Mouse (Mus musculus) liver, embryonic 12.5 days (tissue): ENCODE results near the gene Pm20d1. TPM values are rescaled to one million over a fixed set of nuclear protein-coding genes. Genes with fewer than 3 reads are reported as not detected.

Experiments
- ATAC-seq: fragments of 200-750 bp; cut with Nextera tagmentation; 2 replicates; pipeline ENCODE4 v1.8.0; 2017; ENCODE audit warnings: moderate number of reproducible peaks, mild to moderate bottlenecking, moderate library complexity
- H3K27ac ChIP-seq: fragments of 300-500 bp; sonication (generic); 2 replicates; pipeline ENCODE4 v1.5.1; 2016; ENCODE audit warnings: mild to moderate bottlenecking
- H3K27me3 ChIP-seq: fragments of 300-500 bp; sonication (generic); replicated peaks from 2 replicates; pipeline ENCODE4 v1.6.1; 2016; ENCODE audit warnings: mild to moderate bottlenecking, moderate library complexity
- H3K36me3 ChIP-seq: fragments of 300-500 bp; sonication (generic); 2 replicates; pipeline ENCODE4 v1.6.1; 2016; ENCODE audit warnings: mild to moderate bottlenecking, moderate library complexity
- H3K4me1 ChIP-seq: fragments of 300-500 bp; sonication (generic); 2 replicates; pipeline ENCODE4 v1.6.1; 2016
- H3K4me2 ChIP-seq: fragments of 300-500 bp; sonication (generic); 2 replicates; pipeline ENCODE4 v1.6.1; 2016; ENCODE audit warnings: mild to moderate bottlenecking, moderate library complexity
- H3K4me3 ChIP-seq: fragments of 300-500 bp; sonication (generic); 2 replicates; pipeline ENCODE4 v1.5.1; 2016; ENCODE audit warnings: mild to moderate bottlenecking, moderate library complexity
- H3K9ac ChIP-seq: fragments of 300-500 bp; sonication (generic); 2 replicates; pipeline ENCODE4 v1.6.1; 2016; ENCODE audit warnings: mild to moderate bottlenecking, moderate library complexity
- H3K9me3 ChIP-seq: fragments of 300-500 bp; sonication (generic); replicated peaks from 2 replicates; pipeline ENCODE4 v1.6.1; 2016; ENCODE audit warnings: mild to moderate bottlenecking, moderate library complexity
- WGBS: fragments of 180-500 bp; shearing (Covaris S2); methylation state at CpG from one replicate; pipeline ENCODE4 v1.1.7; 2016; ENCODE audit not compliant: insufficient replicate concordance; 5-methylcytosine and 5-hydroxymethylcytosine counted together
- polyA plus RNA-seq: library from polyadenylated mRNA; unstranded; fragments of >200 nt; fragmentation: Nextera tagmentation; extraction: Ambion mirVana; gene quantifications from 2 replicates; pipeline ENCODE4 v1.2.1, GENCODE M21; 2016

Pm20d1 gene
- polyA plus RNA-seq, 1 experiment from 2014 or later, result 2.8 TPM

GRCm38 (mm10) chr1:131760428-131760820 is 36.8 kb upstream of the Pm20d1 start:
- Histone ChIP-seq H3K4me1 (no peaks in the 10 kb centered on the region), H3K36me3 (no peaks in the 10 kb centered on the region), H3K9me3 (no peaks in the 10 kb centered on the region), H3K9ac (no peak overlapping the region), H3K27me3 (0 out of 2 replicates have a peak, but pooled peaks cover 12% of the 10 kb centered on the region), H3K4me2 (no peak overlapping the region), H3K27ac (no peak overlapping the region), H3K4me3 (no peak overlapping the region)
- WGBS, result 78% methylated on average over 3 of the region's 3 CpGs
- no peak for ATAC-seq

- Histone ChIP-seq H3K36me3 (no peaks in the 10 kb centered on the region), H3K27me3 (0 out of 2 replicates have a peak, but pooled peaks cover 8% of the 10 kb centered on the region), H3K27ac (no peak overlapping the region), H3K4me1 (no peaks in the 10 kb centered on the region), H3K4me2 (no peak overlapping the region), H3K9ac (no peak overlapping the region), H3K9me3 (no peaks in the 10 kb centered on the region), H3K4me3 (no peak overlapping the region)
- ATAC-seq, result no peak
- WGBS, result 58% methylated on average over 13 of the region's 13 CpGs
Measured at GRCm38 (mm10) chr1:131761079-131761831, 35.9 kb upstream of the Pm20d1 start.

- H3K4me2 ChIP-seq, result no peak overlapping the region
- no peak for ATAC-seq
- H3K9ac ChIP-seq, result no peak overlapping the region
- H3K36me3 ChIP-seq, result no peaks in the 10 kb centered on the region
- WGBS, result 36% methylated on average over 9 of the region's 9 CpGs
- H3K4me1 ChIP-seq, result no peaks in the 10 kb centered on the region
- H3K9me3 ChIP-seq, result no peaks in the 10 kb centered on the region
- no peak overlapping the region for H3K27ac ChIP-seq
- no peak overlapping the region for H3K4me3 ChIP-seq
- 0 out of 2 replicates have a peak, but pooled peaks cover 4% of the 10 kb centered on the region for H3K27me3 ChIP-seq
Measured at GRCm38 (mm10) chr1:131763683-131764082, 33.5 kb upstream of the Pm20d1 start.

- no peak for ATAC-seq
- no peak overlapping the region for H3K4me3 ChIP-seq
- no peak overlapping the region for H3K4me2 ChIP-seq
- no peaks in the 10 kb centered on the region for H3K4me1 ChIP-seq
- WGBS, result 42% methylated on average over 8 of the region's 8 CpGs
- 0 out of 2 replicates have a peak, but pooled peaks cover 4% of the 10 kb centered on the region for H3K27me3 ChIP-seq
- H3K36me3 ChIP-seq, result no peaks in the 10 kb centered on the region
- H3K9me3 ChIP-seq, result no peaks in the 10 kb centered on the region
- no peak overlapping the region for H3K27ac ChIP-seq
- no peak overlapping the region for H3K9ac ChIP-seq
Measured at GRCm38 (mm10) chr1:131764581-131765338, 32.4 kb upstream of the Pm20d1 start.

- 9% methylated on average over 11 of the region's 11 CpGs for WGBS
Measured at GRCm38 (mm10) chr1:131765357-131766001, 31.7 kb upstream of the Pm20d1 start.

GRCm38 (mm10) chr1:131769296-131769695 is 27.9 kb upstream of the Pm20d1 start:
- Histone ChIP-seq H3K9ac (no peak overlapping the region), H3K4me3 (no peak overlapping the region), H3K27me3 (0 out of 2 replicates have a peak, but pooled peaks cover 4% of the 10 kb centered on the region), H3K27ac (no peak overlapping the region), H3K4me2 (no peak overlapping the region), H3K9me3 (no peaks in the 10 kb centered on the region), H3K36me3 (no peaks in the 10 kb centered on the region), H3K4me1 (no peaks in the 10 kb centered on the region)
- no peak for ATAC-seq
- 41% methylated on average over 3 of the region's 3 CpGs for WGBS

More at GRCm38 (mm10) chr1:131765357-131766001, 31.7 kb upstream of the Pm20d1 start:
- Histone ChIP-seq H3K4me3 (no peak overlapping the region), H3K9me3 (no peaks in the 10 kb centered on the region), H3K27ac (no peak overlapping the region), H3K4me1 (no peaks in the 10 kb centered on the region), H3K9ac (no peak overlapping the region), H3K27me3 (0 out of 2 replicates have a peak, but pooled peaks cover 4% of the 10 kb centered on the region), H3K4me2 (no peak overlapping the region), H3K36me3 (no peaks in the 10 kb centered on the region)
- no peak for ATAC-seq

- Histone ChIP-seq H3K9ac (no peak overlapping the region), H3K36me3 (no peaks in the 10 kb centered on the region), H3K9me3 (no peaks in the 10 kb centered on the region), H3K4me1 (no peaks in the 10 kb centered on the region), H3K4me2 (no peak overlapping the region), H3K27ac (no peak overlapping the region), H3K27me3 (0 out of 2 replicates have a peak, but pooled peaks cover 4% of the 10 kb centered on the region), H3K4me3 (no peak overlapping the region)
- 66% methylated on average over 4 of the region's 4 CpGs for WGBS
- no peak for ATAC-seq
Measured at GRCm38 (mm10) chr1:131770656-131771055, 26.5 kb upstream of the Pm20d1 start.

- Histone ChIP-seq H3K4me1 (no peaks in the 10 kb centered on the region), H3K4me3 (no peak overlapping the region), H3K27ac (no peak overlapping the region), H3K9me3 (no peaks in the 10 kb centered on the region), H3K27me3 (0 out of 2 replicates have a peak, but pooled peaks cover 4% of the 10 kb centered on the region), H3K36me3 (no peaks in the 10 kb centered on the region), H3K9ac (no peak overlapping the region), H3K4me2 (no peak overlapping the region)
- no peak for ATAC-seq
Measured at GRCm38 (mm10) chr1:131771440-131771839, 25.7 kb upstream of the Pm20d1 start.

- ATAC-seq, result no peak
- Histone ChIP-seq H3K4me3 (no peak overlapping the region), H3K9ac (no peak overlapping the region), H3K27ac (no peak overlapping the region), H3K4me2 (no peak overlapping the region), H3K4me1 (no peaks in the 10 kb centered on the region), H3K27me3 (peaks cover 36% of the 10 kb centered on the region), H3K9me3 (no peaks in the 10 kb centered on the region), H3K36me3 (no peaks in the 10 kb centered on the region)
- 44% methylated on average over 3 of the region's 3 CpGs for WGBS
Measured at GRCm38 (mm10) chr1:131794591-131794990, 2.6 kb upstream of the Pm20d1 start.

GRCm38 (mm10) chr1:131795171-131795570 is 2.0 kb upstream of the Pm20d1 start:
- Histone ChIP-seq H3K27ac (no peak overlapping the region), H3K4me1 (no peaks in the 10 kb centered on the region), H3K4me2 (no peak overlapping the region), H3K4me3 (no peak overlapping the region), H3K36me3 (no peaks in the 10 kb centered on the region), H3K9ac (no peak overlapping the region), H3K27me3 (peaks cover 36% of the 10 kb centered on the region), H3K9me3 (no peaks in the 10 kb centered on the region)
- WGBS, result 58% methylated on average over 3 of the region's 3 CpGs
- ATAC-seq, result no peak

GRCm38 (mm10) chr1:131800001-131800400 is 2.8 kb downstream of the Pm20d1 start:
- no peak for ATAC-seq
- Histone ChIP-seq H3K9me3 (no peaks in the 10 kb centered on the region), H3K27me3 (peaks cover 36% of the 10 kb centered on the region), H3K4me2 (no peak overlapping the region), H3K4me1 (no peaks in the 10 kb centered on the region), H3K9ac (no peak overlapping the region), H3K4me3 (no peak overlapping the region), H3K27ac (no peak overlapping the region), H3K36me3 (no peaks in the 10 kb centered on the region)
- 48% methylated on average over 1 of the region's 1 CpGs for WGBS

- Histone ChIP-seq H3K4me1 (no peaks in the 10 kb centered on the region), H3K27me3 (peaks cover 28% of the 10 kb centered on the region), H3K36me3 (no peaks in the 10 kb centered on the region), H3K4me3 (no peak overlapping the region), H3K9ac (no peak overlapping the region), H3K4me2 (no peak overlapping the region), H3K27ac (no peak overlapping the region), H3K9me3 (no peaks in the 10 kb centered on the region)
- ATAC-seq, result no peak
- 77% methylated on average over 8 of the region's 8 CpGs for WGBS
Measured at GRCm38 (mm10) chr1:131801071-131801470, 3.9 kb downstream of the Pm20d1 start.
